Mouse (Mus musculus) brain, embryonic 14.5 days (tissue): ENCODE results near the gene Mrap2.

Source experiments
- CTCF ChIP-seq: fragments of 200-500 bp; IDR thresholded peaks from 2 replicates; pipeline ENCODE4 v1.5.1; 2012; ENCODE audit warnings: inconsistent platforms, mild to moderate bottlenecking, moderate library complexity, borderline replicate concordance; ENCODE audit not compliant: insufficient read depth, insufficient read length; ENCODE audit errors: extremely low read depth
- POLR2A ChIP-seq: fragments of 200-500 bp; IDR thresholded peaks from 2 replicates; pipeline ENCODE4 v1.6.1; 2012; ENCODE audit warnings: mild to moderate bottlenecking, inconsistent platforms, borderline replicate concordance; ENCODE audit not compliant: poor library complexity, insufficient read depth, insufficient read length, severe bottlenecking; ENCODE audit errors: extremely low read depth

- TF ChIP-seq POLR2A (no peak), CTCF (no peak)
These were observed 1.6 kb downstream of the Mrap2 start for GRCm38 (mm10) chr9:87145671-87146070.
